Mouse (Mus musculus) heart, embryonic 10.5 days (tissue): ENCODE data around the gene Camta1. TPM values are rescaled to one million over a fixed set of nuclear protein-coding genes. Genes with fewer than 3 reads are reported as not detected.
A peak's percentile ranks its signal among the peaks of the same experiment; 100 is the strongest.
"Not testable (repeated sequence)": the region's sequence is repeated elsewhere in the genome, so short reads cannot be mapped to it uniquely, and the experiment has no call there.

Source experiments
- DNase-seq: peaks from one replicate; pipeline ENCODE4 v3.0.0-alpha.2; 2017; ENCODE audit warnings: low spot score
- H3K27ac ChIP-seq: fragments of 300-500 bp; sonication (generic); 2 replicates; pipeline ENCODE4 v1.5.1; 2016; ENCODE audit warnings: mild to moderate bottlenecking
- H3K27me3 ChIP-seq: fragments of 300-500 bp; sonication (generic); 2 replicates; pipeline ENCODE4 v1.6.1; 2016; ENCODE audit warnings: mild to moderate bottlenecking; ENCODE audit not compliant: poor library complexity, insufficient read depth, severe bottlenecking
- H3K36me3 ChIP-seq: fragments of 300-500 bp; sonication (generic); 2 replicates; pipeline ENCODE4 v1.6.1; 2016; ENCODE audit warnings: mild to moderate bottlenecking, moderate library complexity
- H3K4me1 ChIP-seq: fragments of 300-500 bp; sonication (generic); 2 replicates; pipeline ENCODE4 v1.6.1; 2016; ENCODE audit warnings: mild to moderate bottlenecking
- H3K4me3 ChIP-seq: fragments of 300-500 bp; sonication (generic); 2 replicates; pipeline ENCODE4 v1.5.1; 2016; ENCODE audit warnings: mild to moderate bottlenecking, moderate library complexity
- H3K9me3 ChIP-seq: fragments of 300-500 bp; sonication (generic); 2 replicates; pipeline ENCODE4 v1.6.1; 2016; ENCODE audit warnings: mild to moderate bottlenecking, moderate library complexity
- WGBS: fragments of 180-500 bp; shearing (Covaris S2); methylation state at CpG from one replicate; pipeline ENCODE4 v1.1.7; 2016; 5-methylcytosine and 5-hydroxymethylcytosine counted together
- polyA plus RNA-seq: library from polyadenylated mRNA; unstranded; fragments of >200 nt; fragmentation: Nextera tagmentation; extraction: Ambion mirVana; gene quantifications from 2 replicates; pipeline ENCODE4 v1.2.1, GENCODE M21; 2016

Camta1 gene
- polyA plus RNA-seq, 1 experiment from 2014 or later = 115 TPM

- Histone ChIP-seq H3K4me3 (no peak overlapping the region), H3K27me3 (no peaks in the 10 kb centered on the region), H3K36me3 (no peaks in the 10 kb centered on the region), H3K9me3 (no peaks in the 10 kb centered on the region), H3K27ac (peak overlapping the region; percentile 45), H3K4me1 (peaks cover 21% of the 10 kb centered on the region)
- DNase-seq = no peak
- WGBS = 55% methylated on average over 8 of the region's 8 CpGs
Observed at GRCm38 (mm10) chr4:150917336-150918027, 944.2 kb downstream of the Camta1 start.

- Histone ChIP-seq H3K36me3 (no peaks in the 10 kb centered on the region), H3K4me1 (peaks cover 21% of the 10 kb centered on the region), H3K4me3 (peak overlapping the region; percentile 77), H3K27ac (peak overlapping the region; percentile 95), H3K9me3 (no peaks in the 10 kb centered on the region), H3K27me3 (no peaks in the 10 kb centered on the region)
- DNase-seq = no peak
- 58% methylated on average over 10 of the region's 10 CpGs for WGBS
Observed at GRCm38 (mm10) chr4:150915181-150915906, 946.3 kb downstream of the Camta1 start.

- peaks cover 29% of the 10 kb centered on the region for H3K4me1 ChIP-seq
- DNase-seq = peak; percentile 98
- H3K36me3 ChIP-seq = no peaks in the 10 kb centered on the region
- no peaks in the 10 kb centered on the region for H3K9me3 ChIP-seq
- WGBS = under 1% methylated on average over 48 of the region's 48 CpGs
- H3K27me3 ChIP-seq = no peaks in the 10 kb centered on the region
- H3K4me3 ChIP-seq = peak within 1 kb of the TSS; percentile 77
- H3K27ac ChIP-seq = peak within 1 kb of the TSS; percentile 95
Observed at GRCm38 (mm10) chr4:150914290-150914733, 947.4 kb downstream of the Camta1 start, which contains the start of the genes Park7 and Tnfrsf9. Park7 (minus strand) TSS chr4:150914437. Tnfrsf9 (plus strand) TSS chr4:150914562.

GRCm38 (mm10) chr4:150913743-150914142, 947.9 kb downstream of the Camta1 start:
- H3K9me3 ChIP-seq = no peaks in the 10 kb centered on the region
- DNase-seq = no peak
- 20% methylated on average over 12 of the region's 12 CpGs for WGBS

GRCm38 (mm10) chr4:150910164-150910951, 951.3 kb downstream of the Camta1 start:
- no peaks in the 10 kb centered on the region for H3K9me3 ChIP-seq
- peak overlapping the region; percentile 94 for H3K27ac ChIP-seq
- peak overlapping the region; percentile 94 for H3K4me3 ChIP-seq
- peaks cover 28% of the 10 kb centered on the region for H3K4me1 ChIP-seq
- H3K36me3 ChIP-seq = peaks cover 22% of the 10 kb centered on the region
- DNase-seq = no peak
- 85% methylated on average over 19 of the region's 19 CpGs for WGBS
- no peaks in the 10 kb centered on the region for H3K27me3 ChIP-seq

More at GRCm38 (mm10) chr4:150913743-150914142, 947.9 kb downstream of the Camta1 start:
- no peaks in the 10 kb centered on the region for H3K36me3 ChIP-seq
- peaks cover 33% of the 10 kb centered on the region for H3K4me1 ChIP-seq
- H3K4me3 ChIP-seq = peak overlapping the region; percentile 77
- no peaks in the 10 kb centered on the region for H3K27me3 ChIP-seq
- peak overlapping the region; percentile 95 for H3K27ac ChIP-seq

GRCm38 (mm10) chr4:150909451-150910156, 952.1 kb downstream of the Camta1 start:
- peak overlapping the region; percentile 94 for H3K4me3 ChIP-seq

GRCm38 (mm10) chr4:150908512-150908911, 953.2 kb downstream of the Camta1 start:
- H3K27ac ChIP-seq, H3K27me3 ChIP-seq, H3K9me3 ChIP-seq, DNase-seq: not testable (repeated sequence)
- Histone ChIP-seq H3K4me1 (peaks cover 22% of the 10 kb centered on the region), H3K36me3 (peaks cover 36% of the 10 kb centered on the region), H3K4me3 (peak overlapping the region; percentile 94)
- 73% methylated on average over 5 of the region's 5 CpGs for WGBS

More at GRCm38 (mm10) chr4:150909451-150910156, 952.1 kb downstream of the Camta1 start:
- Histone ChIP-seq H3K9me3 (no peaks in the 10 kb centered on the region), H3K4me1 (peaks cover 22% of the 10 kb centered on the region), H3K36me3 (peaks cover 28% of the 10 kb centered on the region), H3K27me3 (no peaks in the 10 kb centered on the region), H3K27ac (peak overlapping the region; percentile 94)
- WGBS = under 1% methylated on average over 56 of the region's 56 CpGs
- peak; percentile 99 for DNase-seq

GRCm38 (mm10) chr4:150907099-150907498, 954.6 kb downstream of the Camta1 start:
- Histone ChIP-seq H3K4me3 (no peak overlapping the region), H3K27me3 (no peaks in the 10 kb centered on the region), H3K4me1 (peaks cover 19% of the 10 kb centered on the region; the same call in 1 of the 2 replicates), H3K9me3 (no peaks in the 10 kb centered on the region), H3K27ac (no peak overlapping the region), H3K36me3 (peaks cover 50% of the 10 kb centered on the region)
- WGBS = 92% methylated on average over 8 of the region's 8 CpGs
- DNase-seq = no peak

GRCm38 (mm10) chr4:150903091-150903742, 958.5 kb downstream of the Camta1 start:
- Histone ChIP-seq H3K27me3 (no peaks in the 10 kb centered on the region), H3K9me3 (no peaks in the 10 kb centered on the region), H3K4me3 (no peak overlapping the region), H3K36me3 (peaks cover 85% of the 10 kb centered on the region), H3K4me1 (peaks cover 12% of the 10 kb centered on the region; the same call in 1 of the 2 replicates), H3K27ac (no peak overlapping the region)
- no peak for DNase-seq
- WGBS = 94% methylated on average over 14 of the region's 14 CpGs

GRCm38 (mm10) chr4:150902062-150902461, 959.6 kb downstream of the Camta1 start:
- WGBS = 74% methylated on average over 12 of the region's 12 CpGs
- Histone ChIP-seq H3K9me3 (no peaks in the 10 kb centered on the region), H3K27ac (peak overlapping the region; percentile 22; the same call in 1 of the 2 replicates), H3K36me3 (peaks cover 89% of the 10 kb centered on the region), H3K4me3 (no peak overlapping the region), H3K4me1 (peaks cover 7% of the 10 kb centered on the region; the same call in 1 of the 2 replicates), H3K27me3 (no peaks in the 10 kb centered on the region)
- no peak for DNase-seq

- Histone ChIP-seq H3K4me1 (peaks cover 7% of the 10 kb centered on the region; the same call in 1 of the 2 replicates), H3K27me3 (no peaks in the 10 kb centered on the region), H3K27ac (peak overlapping the region; percentile 22; the same call in 1 of the 2 replicates), H3K36me3 (peaks cover 89% of the 10 kb centered on the region), H3K9me3 (no peaks in the 10 kb centered on the region), H3K4me3 (no peak overlapping the region)
- 54% methylated on average over 9 of the region's 9 CpGs for WGBS
- peak; percentile 83 for DNase-seq
Observed at GRCm38 (mm10) chr4:150901651-150902050, 960.0 kb downstream of the Camta1 start.
